Mouse (Mus musculus) liver, embryonic 14.5 days (tissue): ENCODE results near the gene Olfr957.

Source experiments
- CTCF ChIP-seq: IDR thresholded peaks from 2 replicates; pipeline ENCODE4 v1.5.1; 2016; ENCODE audit warnings: antibody characterized with exemption, low read depth, control low read depth
- EP300 ChIP-seq: IDR thresholded peaks from 2 replicates; pipeline ENCODE4 v1.6.1; 2016; ENCODE audit warnings: antibody characterized with exemption, low read depth

GRCm38 (mm10) chr9:39553946-39554345 lies 38.3 kb upstream of the Olfr957 start, which contains the start of gene Olfr958:
- TF ChIP-seq CTCF (no peak), EP300 (no peak)
